Mouse (Mus musculus) ES-Bruce4 (cell line): Measurements from ENCODE around the gene Pim3. TPM values are rescaled to one million over a fixed set of nuclear protein-coding genes. Genes with fewer than 3 reads are reported as not detected.
A peak's percentile ranks its signal among the peaks of the same experiment; 100 is the strongest.

Experiments used
- H3K27ac ChIP-seq: 2 replicates; pipeline ENCODE4 v1.5.1; 2012; ENCODE audit warnings: low read length, inconsistent platforms; ENCODE audit not compliant: insufficient read depth
- H3K27me3 ChIP-seq: 2 replicates; pipeline ENCODE4 v1.6.1; 2012; ENCODE audit warnings: mild to moderate bottlenecking, low read length, inconsistent platforms; ENCODE audit not compliant: control insufficient read depth, poor library complexity, insufficient read depth, severe bottlenecking
- H3K36me3 ChIP-seq: 2 replicates; pipeline ENCODE4 v1.6.1; 2012; ENCODE audit warnings: inconsistent platforms, mild to moderate bottlenecking, low read length, moderate library complexity; ENCODE audit not compliant: control insufficient read depth, poor library complexity, insufficient read depth, severe bottlenecking
- H3K4me1 ChIP-seq: one replicate; pipeline ENCODE4 v1.8.1; 2011; ENCODE audit warnings: low read length; ENCODE audit not compliant: control insufficient read depth, insufficient read depth
- H3K4me3 ChIP-seq: 2 replicates; pipeline ENCODE4 v1.5.1; 2011; ENCODE audit warnings: low read depth, mild to moderate bottlenecking, low read length
- H3K9ac ChIP-seq: 2 replicates; pipeline ENCODE4 v1.6.1; 2012; ENCODE audit warnings: low read depth, mild to moderate bottlenecking, inconsistent platforms; ENCODE audit not compliant: poor library complexity, severe bottlenecking
- H3K9me3 ChIP-seq: replicated peaks from 2 replicates; pipeline ENCODE4 v1.6.1; 2012; ENCODE audit warnings: mild to moderate bottlenecking, low read length, inconsistent platforms; ENCODE audit not compliant: control insufficient read depth, poor library complexity, insufficient read depth, severe bottlenecking
- CTCF ChIP-seq: IDR thresholded peaks from one replicate; pipeline ENCODE4 v1.8.1; 2011; ENCODE audit warnings: low read depth, low read length
- EP300 ChIP-seq: IDR thresholded peaks from 2 replicates; pipeline ENCODE4 v1.6.1; 2011; ENCODE audit warnings: low read depth, low read length; ENCODE audit not compliant: insufficient read depth
- POLR2A ChIP-seq: IDR thresholded peaks from one replicate; pipeline ENCODE4 v1.8.1; 2011; ENCODE audit warnings: low read length; ENCODE audit not compliant: insufficient read depth
- polyA plus RNA-seq: library from polyadenylated mRNA; stranded (reverse); fragments of >200 nt; gene quantifications from 2 replicates; pipeline ENCODE4 v1.2.4, GENCODE M21; 2011; ENCODE audit warnings: low read depth; ENCODE audit not compliant: missing spikeins, insufficient read depth, insufficient read length

The Pim3 gene
- polyA plus RNA-seq, 1 experiment, result 128 TPM

GRCm38 (mm10) chr15:88876155-88877020 is 14.4 kb downstream of the Pim3 start:
- TF ChIP-seq POLR2A (no peak), CTCF (peak; percentile 87)
- H3K9ac ChIP-seq, result peak overlapping the region; percentile 31; the same call in 1 of the 2 replicates
- H3K9me3 ChIP-seq, result no peaks in the 10 kb centered on the region
- peak overlapping the region; percentile 42; the same call in 1 of the 2 replicates for H3K27ac ChIP-seq
- H3K27me3 ChIP-seq, result no peaks in the 10 kb centered on the region
- H3K36me3 ChIP-seq, result no peaks in the 10 kb centered on the region
- H3K4me3 ChIP-seq, result peak overlapping the region; percentile 35; the same call in 1 of the 2 replicates
- peaks cover 8% of the 10 kb centered on the region for H3K4me1 ChIP-seq

- H3K9me3 ChIP-seq, result no peaks in the 10 kb centered on the region
- H3K4me3 ChIP-seq, result no peak overlapping the region
- no peaks in the 10 kb centered on the region for H3K27me3 ChIP-seq
- H3K36me3 ChIP-seq, result no peaks in the 10 kb centered on the region
- H3K9ac ChIP-seq, result no peak overlapping the region
- peaks cover 8% of the 10 kb centered on the region for H3K4me1 ChIP-seq
- H3K27ac ChIP-seq, result no peak overlapping the region
- TF ChIP-seq POLR2A (no peak), CTCF (no peak), EP300 (no peak)
These were observed 15.0 kb downstream of the Pim3 start for GRCm38 (mm10) chr15:88877021-88877400.

GRCm38 (mm10) chr15:88881253-88882044 is 19.5 kb downstream of the Pim3 start:
- Histone ChIP-seq H3K9ac (no peak overlapping the region), H3K4me3 (no peak overlapping the region), H3K27ac (no peak overlapping the region), H3K27me3 (no peaks in the 10 kb centered on the region), H3K9me3 (no peaks in the 10 kb centered on the region), H3K4me1 (no peaks in the 10 kb centered on the region), H3K36me3 (no peaks in the 10 kb centered on the region)
- TF ChIP-seq EP300, result no peak
- no peak for TF ChIP-seq CTCF
- TF ChIP-seq POLR2A, result no peak

- no peak overlapping the region for H3K27ac ChIP-seq
- H3K4me1 ChIP-seq, result no peaks in the 10 kb centered on the region
- no peaks in the 10 kb centered on the region for H3K27me3 ChIP-seq
- no peak overlapping the region for H3K9ac ChIP-seq
- no peaks in the 10 kb centered on the region for H3K9me3 ChIP-seq
- no peaks in the 10 kb centered on the region for H3K36me3 ChIP-seq
- TF ChIP-seq POLR2A (no peak), CTCF (no peak), EP300 (no peak)
- H3K4me3 ChIP-seq, result no peak overlapping the region
These were observed 20.9 kb downstream of the Pim3 start for GRCm38 (mm10) chr15:88882851-88883250.

- Histone ChIP-seq H3K27ac (no peak overlapping the region), H3K9ac (no peak overlapping the region), H3K27me3 (no peaks in the 10 kb centered on the region), H3K4me1 (no peaks in the 10 kb centered on the region), H3K36me3 (no peaks in the 10 kb centered on the region), H3K4me3 (no peak overlapping the region), H3K9me3 (no peaks in the 10 kb centered on the region)
- no peak for TF ChIP-seq EP300
- TF ChIP-seq CTCF, result no peak
These were observed 21.4 kb downstream of the Pim3 start for GRCm38 (mm10) chr15:88883342-88883741.

- H3K27ac ChIP-seq, result no peak overlapping the region
- no peak overlapping the region for H3K9ac ChIP-seq
- no peak for TF ChIP-seq CTCF
- TF ChIP-seq POLR2A, result no peak
- TF ChIP-seq EP300, result no peak
- H3K36me3 ChIP-seq, result no peaks in the 10 kb centered on the region
- H3K4me3 ChIP-seq, result no peak overlapping the region
- no peaks in the 10 kb centered on the region for H3K27me3 ChIP-seq
- H3K9me3 ChIP-seq, result no peaks in the 10 kb centered on the region
- H3K4me1 ChIP-seq, result no peaks in the 10 kb centered on the region
These were observed 23.4 kb downstream of the Pim3 start for GRCm38 (mm10) chr15:88885376-88885775.
